Mouse (Mus musculus) fat pad, adult 2 months (tissue): ENCODE results near the gene Chek2.
"Not testable (repeated sequence)": the region's sequence is repeated elsewhere in the genome, so short reads cannot be mapped to it uniquely, and the experiment has no call there.

Experiments
- DNase-seq: peaks from one replicate; pipeline ENCODE4 v3.0.0-alpha.2; 2011; ENCODE audit warnings: low read depth, low spot score; ENCODE audit errors: extremely low read depth

The Chek2 gene

DNA sequence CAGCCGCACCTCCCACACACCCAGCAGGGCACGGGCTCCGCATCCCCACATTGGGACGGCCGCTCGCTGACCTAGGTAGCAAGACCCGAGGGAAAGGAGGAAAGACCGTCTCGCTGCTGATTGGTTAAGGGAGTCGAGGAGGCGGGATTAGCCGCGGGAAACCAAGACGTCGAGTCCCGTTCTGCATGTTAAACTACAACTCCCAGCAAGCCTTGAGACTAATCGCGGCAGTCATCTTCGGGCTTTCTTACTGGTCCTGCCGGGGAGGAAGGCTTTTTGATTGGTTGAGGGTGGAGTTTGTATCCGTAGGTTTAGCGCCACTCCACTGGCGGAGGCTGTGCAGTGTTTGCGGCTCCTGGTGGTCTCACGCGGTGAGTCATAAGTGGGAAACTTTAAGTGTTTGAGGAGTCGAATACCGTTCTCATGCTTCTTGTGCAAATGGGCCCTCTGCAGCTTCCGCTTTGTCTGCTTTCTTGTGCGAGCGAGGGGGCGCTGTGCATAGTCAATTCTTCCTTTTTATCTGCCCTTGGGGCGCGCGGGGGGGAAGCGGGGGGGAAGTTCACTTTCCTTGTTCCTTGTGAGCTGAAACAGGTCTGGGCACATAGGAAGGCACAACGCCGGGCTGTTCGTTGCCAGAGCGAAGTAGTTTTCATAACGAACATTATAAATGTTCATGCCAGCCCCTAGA lies at the start of gene Chek2, which contains the start of gene Hscb:
TSS of gene Chek2 (plus strand) at position 302 of the 688 bp plus-strand sequence.
TSS of gene Hscb (minus strand) at position 100 of the 688 bp plus-strand sequence.
- DNase-seq = peak; percentile 98

DNA sequence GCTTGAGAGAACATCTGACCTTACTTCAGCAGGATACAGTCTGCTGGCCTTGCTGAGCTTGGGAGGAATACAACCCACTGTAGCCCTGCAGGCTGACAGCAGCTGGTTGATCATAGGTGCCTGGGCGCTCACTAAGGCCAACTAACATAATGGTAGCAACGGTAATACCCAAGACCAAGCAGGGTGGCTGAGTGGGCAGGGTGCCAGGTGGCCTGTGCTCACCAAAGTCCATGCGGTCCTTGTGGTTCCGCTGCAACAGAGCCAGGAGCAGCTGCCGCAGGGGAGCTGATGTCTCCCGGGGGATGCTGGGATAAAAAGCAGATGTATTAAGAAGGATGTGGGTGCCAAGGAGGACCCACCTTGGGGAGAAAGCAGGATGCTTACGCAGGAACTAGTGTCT lies 45.4 kb upstream of the Chek2 start:
- no peak for DNase-seq

DNA sequence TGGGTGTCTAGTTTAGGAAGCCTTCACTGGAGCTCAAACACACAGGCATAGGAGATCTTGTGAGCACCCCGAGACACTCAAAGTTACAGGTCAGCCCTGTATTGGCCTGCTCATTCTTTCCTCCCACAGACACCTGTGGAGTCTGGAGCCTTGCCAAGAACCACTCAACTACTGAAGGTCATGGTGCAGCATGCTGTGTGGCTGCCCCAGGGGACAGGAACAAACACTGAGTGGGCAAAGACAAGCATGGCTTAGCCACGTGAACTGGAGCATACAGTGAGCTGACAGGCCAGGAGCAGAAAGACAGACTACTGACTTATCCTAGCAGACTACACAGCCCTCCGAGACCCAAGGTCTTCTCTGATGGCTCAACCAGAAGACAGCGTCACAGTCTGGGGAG lies 42.1 kb upstream of the Chek2 start:
- DNase-seq = peak; percentile 77

DNA sequence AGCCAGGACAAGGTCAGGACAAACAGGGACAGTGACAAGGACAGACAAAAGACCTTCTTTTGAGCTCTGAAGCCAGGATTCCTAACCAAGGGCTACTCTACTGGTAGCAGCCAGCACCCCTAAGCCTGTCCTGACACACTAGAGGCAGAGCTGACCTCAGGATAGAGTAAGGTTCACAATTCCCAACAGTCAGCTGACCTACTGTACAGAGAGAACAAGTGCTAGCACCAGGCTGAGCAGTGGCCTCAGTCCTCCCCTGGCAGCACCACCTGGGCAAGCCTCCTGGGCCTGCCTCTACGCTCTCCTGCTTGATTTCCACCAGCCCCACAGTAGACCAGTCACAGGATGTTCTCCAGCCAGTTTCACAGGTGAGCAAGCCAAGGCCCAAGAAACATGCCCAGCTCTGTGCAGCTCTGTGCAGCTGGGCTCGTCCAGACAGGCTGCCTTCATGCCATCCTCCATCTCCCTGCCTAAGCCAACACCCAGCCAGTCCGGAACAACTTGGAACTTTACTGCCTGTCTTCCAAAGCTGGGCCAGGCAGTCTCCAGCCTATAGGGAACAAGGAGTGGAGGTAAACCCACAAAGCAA lies 38.6 kb upstream of the Chek2 start:
- DNase-seq = peak; percentile 92

DNA sequence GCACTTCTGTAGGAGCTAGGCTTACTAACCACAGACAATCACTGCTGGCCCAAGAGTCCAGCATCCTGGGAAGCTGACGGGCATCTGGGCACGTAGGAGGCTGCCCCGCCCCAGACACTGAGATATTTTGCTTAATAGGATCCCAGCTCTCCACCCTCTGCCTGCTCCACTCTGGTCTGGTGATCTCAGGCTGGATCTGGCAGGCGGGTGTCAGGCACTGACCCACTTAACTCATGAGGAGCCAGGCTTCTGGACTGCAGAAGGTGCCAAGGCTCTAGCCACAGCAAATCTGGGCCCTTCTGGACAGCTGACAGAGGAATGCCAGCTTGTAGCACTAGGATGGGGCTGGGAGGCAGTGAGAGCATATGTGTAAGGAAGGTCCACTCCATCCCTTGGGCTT lies 37.6 kb upstream of the Chek2 start:
- DNase-seq = no peak

DNA sequence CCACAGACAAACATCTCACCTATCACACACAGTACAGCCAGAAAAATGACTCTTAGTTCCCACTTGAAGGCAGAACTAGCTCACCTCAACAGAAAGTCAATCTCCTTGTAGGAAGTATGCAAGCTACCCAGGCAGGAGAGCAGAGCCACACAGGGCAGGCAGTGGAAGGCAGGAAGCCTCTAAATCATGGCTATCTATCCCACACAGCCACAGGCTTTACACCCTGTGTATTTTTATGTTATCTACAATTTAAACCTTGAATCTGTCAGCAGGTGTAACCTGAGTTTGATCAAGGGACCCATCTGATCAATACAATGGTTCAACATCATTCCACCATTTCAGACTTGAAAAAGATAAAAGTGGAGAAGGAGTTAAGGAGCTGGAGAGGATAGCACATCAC lies 37.0 kb upstream of the Chek2 start:
- no peak for DNase-seq

DNA sequence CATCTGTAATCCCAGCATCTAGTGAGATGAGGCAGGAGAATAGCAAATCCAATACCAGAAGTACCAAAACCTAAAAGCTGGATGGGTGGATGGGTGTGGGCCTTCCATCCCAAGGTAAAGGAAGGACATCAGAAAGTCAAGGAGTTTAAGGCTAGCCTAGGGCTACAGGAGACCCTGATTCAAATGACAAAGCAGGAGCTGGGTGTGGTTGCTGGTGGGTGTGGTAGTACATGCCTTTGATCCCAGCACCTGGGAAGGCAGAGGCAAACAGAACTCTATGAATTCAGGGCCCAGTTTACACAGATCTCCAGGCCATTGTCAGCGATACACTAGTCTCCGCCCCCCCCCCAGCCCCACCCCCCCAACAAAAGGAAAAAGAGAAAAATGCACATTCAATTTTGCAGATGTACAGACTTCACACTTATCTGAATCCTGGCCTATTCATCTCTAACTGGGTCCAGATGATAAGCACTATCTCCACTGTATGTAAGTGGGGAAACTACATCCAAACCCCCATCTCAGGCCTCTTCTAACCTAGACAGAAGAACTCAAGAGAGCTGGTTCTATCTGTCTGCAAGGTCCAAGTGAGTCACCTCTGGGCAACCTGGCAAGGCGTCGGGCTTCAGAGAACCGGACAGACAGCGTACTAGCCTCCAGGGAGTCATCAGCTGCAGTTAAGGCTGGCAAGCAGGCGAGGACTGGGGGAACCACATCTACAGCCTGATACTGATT lies 35.6 kb upstream of the Chek2 start:
- DNase-seq = no peak

DNA sequence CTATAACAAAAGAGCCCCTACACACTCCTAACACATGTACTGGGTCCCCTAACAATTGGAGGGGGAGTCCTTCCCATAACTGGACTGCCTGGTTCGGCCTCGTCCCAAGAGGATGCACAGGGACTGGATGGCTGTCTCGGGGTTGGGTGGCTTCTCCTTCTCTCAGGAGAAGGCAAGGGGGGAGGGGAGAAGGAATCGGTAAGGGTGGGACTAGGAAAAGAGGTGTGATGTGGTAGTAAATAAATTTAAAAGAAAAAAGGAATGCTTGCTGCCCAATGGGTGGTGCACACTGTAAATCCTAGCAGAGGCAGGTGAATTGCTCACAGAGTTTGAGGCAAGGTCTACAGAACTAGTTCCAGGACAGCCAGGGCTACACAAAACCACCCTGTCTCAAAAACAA lies 33.6 kb upstream of the Chek2 start:
- DNase-seq = no peak

DNA sequence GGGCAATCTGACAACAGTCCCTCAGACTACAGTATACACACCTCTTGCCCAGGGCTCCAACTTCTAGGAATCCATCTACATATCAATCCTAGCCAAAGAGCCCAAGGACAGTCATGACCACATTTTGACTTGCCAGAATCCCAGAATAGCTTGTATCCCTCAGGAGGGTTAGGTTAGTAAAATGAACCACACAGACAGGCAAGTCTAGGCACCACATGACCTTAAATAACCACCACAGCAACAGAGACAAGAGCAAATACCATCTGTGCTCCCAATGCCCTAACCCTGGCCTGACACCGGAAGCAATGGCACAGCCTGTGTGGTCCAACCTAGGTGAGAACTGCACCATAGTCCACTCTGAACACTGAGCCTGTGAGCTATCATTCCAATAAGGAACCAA lies 33.1 kb upstream of the Chek2 start:
- no peak for DNase-seq

DNA sequence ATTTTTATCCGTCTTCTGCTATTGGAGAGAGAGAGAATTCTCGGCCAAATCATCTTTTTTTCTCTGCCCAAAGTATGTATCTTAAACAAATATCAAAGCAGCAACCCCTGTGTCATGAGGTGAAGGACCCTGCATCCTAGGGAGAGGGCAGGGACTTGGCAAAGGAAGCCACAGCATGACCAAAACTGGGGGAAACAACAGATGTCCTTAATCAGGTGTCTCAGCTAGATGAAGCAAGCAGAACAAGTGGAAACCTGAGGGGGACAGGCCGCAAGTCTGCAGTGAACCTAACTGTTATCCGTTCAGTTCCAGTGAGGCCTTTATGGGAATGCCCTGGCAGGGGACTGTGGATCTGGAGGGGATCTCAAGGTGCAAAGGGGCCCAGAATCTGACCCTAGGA lies 32.3 kb upstream of the Chek2 start:
- no peak for DNase-seq

DNA sequence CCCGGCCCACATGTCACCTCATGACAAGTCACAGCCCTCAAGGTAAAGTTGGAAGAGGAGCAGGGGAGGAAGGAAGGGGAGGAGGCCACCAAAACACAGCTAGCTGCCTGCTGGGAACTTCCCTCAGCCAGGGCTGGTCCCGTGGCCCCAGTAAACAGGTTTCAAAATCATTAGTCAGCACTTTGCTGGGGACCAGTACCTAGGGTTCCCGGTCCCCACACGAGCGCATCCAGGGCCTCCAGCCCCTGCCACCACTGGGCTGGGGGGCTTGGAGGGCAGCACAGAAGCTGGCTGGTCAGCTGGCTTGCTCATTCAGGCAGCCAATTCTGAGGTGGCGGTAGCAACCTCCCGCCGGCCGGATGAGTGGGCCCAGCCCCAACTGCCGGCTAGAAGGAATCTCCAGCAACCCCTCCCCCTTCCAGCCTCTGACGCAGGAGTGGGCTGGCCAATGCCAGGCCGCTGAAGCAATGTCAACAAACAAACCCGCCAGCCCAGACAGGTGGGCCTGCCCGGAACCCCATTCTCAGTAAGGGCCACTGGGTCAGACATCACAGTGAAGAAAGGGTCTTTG lies 31.6 kb upstream of the Chek2 start:
- no peak for DNase-seq

DNA sequence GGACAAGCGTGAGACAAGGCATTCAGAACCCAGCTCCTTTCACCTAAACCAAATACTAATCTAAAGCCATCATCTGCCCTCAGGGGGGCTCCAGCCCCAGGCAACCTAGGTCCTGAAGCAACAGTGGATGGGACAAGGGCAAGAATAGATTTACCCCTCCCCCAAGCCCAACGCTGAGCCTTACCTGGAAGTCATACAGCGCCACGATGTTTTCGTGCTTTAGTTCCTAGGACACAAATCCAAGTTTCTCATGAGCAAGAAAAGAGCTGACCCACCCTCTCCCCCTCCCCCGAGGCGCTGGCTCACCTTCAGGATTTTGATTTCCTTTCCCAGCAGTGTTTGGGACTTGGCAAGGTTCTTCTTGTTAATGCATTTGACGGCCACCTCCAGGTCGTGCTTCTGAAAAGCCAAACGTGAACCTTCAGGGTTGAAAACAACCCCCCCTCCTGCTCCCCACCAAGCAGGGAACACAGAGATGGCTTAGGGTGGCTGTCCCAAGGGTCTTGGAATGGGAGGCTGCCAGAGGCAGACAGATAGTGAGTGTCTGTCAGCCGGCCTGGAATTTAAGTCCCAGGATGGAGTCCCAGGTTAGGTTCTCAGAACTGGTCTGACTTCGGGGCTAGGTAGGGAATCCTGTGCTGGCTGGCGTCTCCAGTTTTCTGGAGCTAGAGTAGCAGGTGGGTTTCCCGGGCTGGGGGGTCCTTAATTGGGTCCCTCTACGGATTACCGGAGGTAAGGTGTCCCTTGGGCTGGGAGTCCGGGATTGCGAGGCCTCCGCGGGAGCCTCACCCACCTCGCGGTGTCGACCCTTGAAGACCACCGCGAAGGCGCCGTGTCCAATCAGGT lies 30.7 kb upstream of the Chek2 start:
- DNase-seq = no peak

DNA sequence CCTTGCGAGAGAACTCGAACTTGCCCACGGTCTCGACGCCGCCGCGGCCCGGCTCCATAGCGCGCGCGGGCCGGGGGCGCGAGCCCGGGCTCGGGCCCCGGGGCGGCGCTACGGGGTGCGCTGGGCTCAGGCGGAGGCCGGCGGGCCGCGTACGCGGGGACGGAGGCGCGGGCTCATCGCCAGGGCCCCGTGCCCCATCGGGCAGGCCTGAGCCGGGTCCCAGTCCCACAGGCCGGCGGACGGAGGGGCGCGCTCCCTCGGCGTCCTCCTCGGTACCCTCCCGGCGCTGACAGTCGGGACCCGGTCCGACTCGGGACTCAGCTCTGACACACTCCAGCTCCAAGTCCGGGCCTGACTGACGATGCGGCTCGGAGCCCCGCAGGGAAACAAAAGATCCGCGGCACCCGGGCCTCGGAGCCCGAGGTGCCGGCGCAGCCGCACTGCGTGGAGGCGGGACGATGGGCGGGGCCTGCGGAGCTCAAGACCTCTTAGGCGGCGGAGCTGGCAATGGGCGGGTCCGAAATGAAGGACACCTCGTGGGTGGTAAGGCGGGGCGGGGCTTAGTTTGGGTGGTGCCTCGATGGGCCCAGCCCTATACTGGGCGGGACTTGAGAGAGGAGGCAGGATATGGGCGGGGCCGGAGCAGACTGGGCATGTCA lies 30.0 kb upstream of the Chek2 start, which contains the start of gene Ulk1:
TSS of gene Ulk1 (minus strand) at position 431 of the 659 bp plus-strand sequence.
- DNase-seq = no peak

DNA sequence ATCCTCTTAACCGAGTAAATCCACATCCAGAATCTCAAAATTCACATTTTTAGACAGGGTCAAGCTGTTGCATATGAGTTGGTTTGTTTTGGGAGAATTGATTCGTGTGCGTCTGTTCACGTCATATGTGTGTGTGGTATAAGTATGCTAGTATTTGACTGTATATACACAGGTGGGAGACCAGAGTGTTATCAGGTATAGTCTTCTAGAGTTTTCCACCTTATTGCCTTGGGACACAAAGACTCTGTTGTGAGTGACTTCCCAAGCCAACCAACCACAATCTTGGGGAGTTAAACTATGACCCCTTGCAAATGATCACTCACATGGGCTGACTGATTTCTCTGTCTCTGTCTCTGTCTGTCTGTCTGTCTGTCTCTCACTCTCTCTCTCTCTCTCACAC lies 15.4 kb upstream of the Chek2 start:
- no peak for DNase-seq

DNA sequence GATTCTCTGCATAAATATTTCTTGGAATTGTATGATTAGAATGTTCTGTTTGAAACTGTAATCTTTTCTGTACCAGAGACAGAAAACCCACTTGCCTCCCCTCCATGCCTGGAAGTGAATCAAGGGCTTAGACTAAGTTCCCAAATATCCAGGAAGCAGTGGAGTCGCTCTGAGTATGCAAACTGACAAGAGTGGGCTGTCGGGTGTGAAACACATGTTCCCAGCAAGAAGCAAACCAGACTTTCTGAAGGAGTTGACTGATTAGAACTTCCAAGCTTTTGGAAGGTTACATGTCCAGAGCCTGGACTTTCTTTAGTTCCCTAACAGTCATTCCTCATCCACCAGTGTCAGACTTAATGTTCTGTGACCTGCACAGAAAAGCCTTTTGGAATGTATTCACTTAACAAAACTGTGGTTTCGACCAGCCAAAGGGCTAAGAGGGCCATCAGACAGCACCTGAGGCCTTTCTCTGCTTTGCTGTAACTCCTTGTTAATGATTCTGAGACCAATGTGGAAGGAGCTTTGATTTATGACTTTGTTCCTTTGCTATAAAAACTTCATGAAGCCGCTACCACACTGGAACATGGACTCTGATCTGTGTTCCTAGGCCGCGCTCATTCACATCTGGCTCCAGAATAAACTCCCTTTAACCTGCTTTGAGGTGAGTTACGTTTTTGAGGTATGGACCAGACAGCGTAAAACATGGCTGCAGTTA lies 12.8 kb upstream of the Chek2 start:
- no peak for DNase-seq

DNA sequence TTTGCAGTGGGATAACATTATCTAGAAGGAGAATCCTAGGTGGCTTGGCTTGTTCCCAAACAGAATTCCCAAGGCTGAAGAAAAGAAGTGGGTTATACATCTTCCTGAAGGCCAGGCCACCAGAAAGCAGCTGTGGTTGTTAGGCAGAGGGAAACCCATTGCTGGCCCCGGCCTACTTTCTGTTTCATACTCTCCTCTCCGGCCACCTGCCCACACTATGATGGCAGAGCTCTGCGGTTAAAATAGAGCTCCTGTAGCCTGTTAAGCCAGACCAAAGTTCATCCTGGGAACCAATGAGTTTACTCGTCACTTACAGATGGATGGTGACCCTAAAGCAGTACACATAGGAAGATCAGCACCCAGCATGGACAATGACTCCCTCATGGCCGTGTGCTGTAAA lies 12.2 kb upstream of the Chek2 start:
- DNase-seq = no peak

DNA sequence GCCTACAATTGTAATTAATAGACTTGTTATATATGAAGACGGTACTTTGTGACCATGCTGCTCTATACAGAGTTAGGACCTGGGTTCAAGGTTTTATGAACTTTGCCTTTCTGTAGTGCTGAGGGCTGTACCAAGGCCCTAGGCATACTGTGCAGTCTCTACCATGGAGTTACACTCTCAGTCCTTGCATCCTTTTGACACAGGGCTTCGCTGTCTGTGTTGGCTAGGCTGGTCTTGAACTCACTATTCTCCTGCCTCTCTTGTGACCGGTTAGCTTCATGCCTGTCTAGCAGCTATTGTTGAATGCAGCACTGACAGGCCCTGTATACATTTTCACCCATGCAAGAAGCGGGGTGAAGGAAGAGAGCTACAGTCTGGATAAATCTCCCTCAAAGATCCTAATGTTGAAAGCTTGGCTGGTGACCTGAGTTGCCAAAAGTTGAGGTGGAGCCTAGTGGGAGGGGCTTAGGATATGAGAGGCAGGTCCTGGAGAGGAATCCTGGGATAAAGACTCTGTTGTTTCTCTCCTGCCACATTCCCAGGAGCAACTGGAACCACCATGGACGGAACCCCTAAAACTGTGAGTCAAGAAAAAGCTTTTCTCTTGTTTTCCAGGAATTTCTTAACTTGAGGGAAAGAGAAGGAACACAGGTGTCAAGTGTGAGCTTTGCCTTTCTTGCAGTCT lies 8.6 kb upstream of the Chek2 start:
- no peak for DNase-seq

DNA sequence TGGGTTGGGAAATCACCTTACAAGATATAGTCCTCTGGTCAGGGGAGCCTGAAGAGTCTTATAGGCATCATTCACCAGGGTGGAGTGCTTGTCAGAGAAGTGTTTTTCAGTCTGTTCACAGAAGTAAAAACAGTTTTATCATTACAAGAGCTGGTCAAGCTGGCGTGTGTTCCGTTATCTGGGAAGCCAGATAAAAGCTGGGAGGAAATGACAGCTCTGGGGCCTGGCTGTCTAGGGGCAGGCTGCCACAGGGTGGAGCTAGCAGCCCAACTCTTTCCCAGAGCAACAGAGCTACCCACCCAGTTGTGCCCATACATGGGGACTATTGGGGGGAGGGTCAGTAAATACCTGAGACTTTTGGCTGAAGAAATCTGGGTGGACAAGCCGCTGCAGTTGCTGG lies 3.8 kb upstream of the Chek2 start:
- no peak for DNase-seq

DNA sequence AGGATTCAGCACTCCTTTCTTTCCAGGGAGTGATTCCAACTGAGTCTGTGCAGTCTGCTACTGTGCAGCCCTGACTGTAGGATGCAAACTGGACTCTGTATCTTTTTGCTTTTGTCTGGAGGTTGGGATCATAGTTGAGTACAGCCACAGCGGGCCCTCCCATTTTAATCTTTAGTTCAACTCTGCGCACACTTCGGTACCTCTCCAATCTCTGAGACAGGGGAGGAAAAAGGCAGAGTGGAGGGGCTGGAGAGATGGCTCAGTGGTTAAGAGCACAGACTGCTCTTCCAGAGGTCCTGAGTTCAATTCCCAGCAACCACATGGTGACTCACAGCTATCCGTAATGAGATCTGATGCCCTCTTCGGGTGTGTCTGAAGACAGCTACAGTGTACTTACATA lies 1.8 kb upstream of the Chek2 start:
- not testable (repeated sequence) for DNase-seq
